Mouse (Mus musculus) limb, embryonic 15.5 days (tissue): Measurements from ENCODE around the gene Inpp5e. TPM values are rescaled to one million over a fixed set of nuclear protein-coding genes. Genes with fewer than 3 reads are reported as not detected.

Source experiments
- ATAC-seq: fragments of 200-750 bp; cut with Nextera tagmentation; 2 replicates; pipeline ENCODE4 v1.8.0; 2017; ENCODE audit warnings: low read depth, moderate TSS enrichment; ENCODE audit not compliant: insufficient number of reproducible peaks, low FRiP score, low TSS enrichment
- H3K27ac ChIP-seq: fragments of 300-500 bp; sonication (generic); 2 replicates; pipeline ENCODE4 v1.5.1; 2015; ENCODE audit warnings: moderate library complexity, mild to moderate bottlenecking, inconsistent platforms
- H3K27me3 ChIP-seq: fragments of 300-500 bp; sonication (generic); 2 replicates; pipeline ENCODE4 v1.6.1; 2015; ENCODE audit warnings: inconsistent platforms
- H3K36me3 ChIP-seq: fragments of 300-500 bp; sonication (generic); 2 replicates; pipeline ENCODE4 v1.6.1; 2015; ENCODE audit warnings: inconsistent platforms
- H3K4me1 ChIP-seq: fragments of 300-500 bp; sonication (generic); 2 replicates; pipeline ENCODE4 v1.6.1; 2015; ENCODE audit warnings: inconsistent platforms
- H3K4me2 ChIP-seq: fragments of 300-500 bp; sonication (generic); 2 replicates; pipeline ENCODE4 v1.6.1; 2015; ENCODE audit warnings: mild to moderate bottlenecking, inconsistent platforms
- H3K4me3 ChIP-seq: fragments of 300-500 bp; sonication (generic); 2 replicates; pipeline ENCODE4 v1.5.1; 2015; ENCODE audit warnings: mild to moderate bottlenecking, inconsistent platforms
- H3K9ac ChIP-seq: fragments of 300-500 bp; sonication (generic); 2 replicates; pipeline ENCODE4 v1.6.1; 2015; ENCODE audit warnings: inconsistent platforms
- H3K9me3 ChIP-seq: fragments of 300-500 bp; sonication (generic); 2 replicates; pipeline ENCODE4 v1.6.1; 2016; ENCODE audit warnings: inconsistent platforms
- WGBS: fragments of 180-500 bp; shearing (Covaris S2); methylation state at CpG from one replicate; pipeline ENCODE4 v1.1.7; 2015; 5-methylcytosine and 5-hydroxymethylcytosine counted together
- polyA plus RNA-seq: library from polyadenylated mRNA; unstranded; fragments of >200 nt; fragmentation: Nextera tagmentation; extraction: Ambion mirVana; gene quantifications from 2 replicates; pipeline ENCODE4 v1.2.1, GENCODE M21; 2015

Gene Inpp5e
- polyA plus RNA-seq, 1 experiment from 2014 or later, result 17.1 TPM

DNA sequence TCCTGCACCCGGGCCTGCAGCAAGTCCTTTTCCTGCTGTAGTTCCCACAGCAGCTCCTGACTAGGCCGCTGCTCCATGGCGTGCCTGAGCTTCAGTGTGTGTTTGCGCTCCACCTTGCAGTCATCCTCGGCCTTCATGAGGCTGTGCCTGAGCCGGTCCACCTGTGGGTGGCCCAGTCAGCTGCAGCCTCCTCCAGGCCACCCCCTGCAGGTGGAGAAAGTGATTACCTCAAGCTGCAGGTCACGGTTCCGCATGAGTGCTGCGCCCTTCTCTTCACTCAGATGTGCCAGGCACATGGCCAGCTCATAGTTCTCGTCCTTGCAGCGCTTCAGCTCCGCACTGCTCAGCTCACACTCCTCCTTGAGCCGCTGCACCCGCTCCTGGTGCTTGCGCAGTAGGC lies 51.5 kb downstream of the Inpp5e start:
- WGBS, result 55% methylated on average over 15 of the region's 15 CpGs
- ATAC-seq, result no peak
- no peaks in the 10 kb centered on the region for H3K9me3 ChIP-seq
- peaks cover 9% of the 10 kb centered on the region for H3K4me1 ChIP-seq
- peaks cover 5% of the 10 kb centered on the region; the same call in 1 of the 2 replicates for H3K36me3 ChIP-seq
- H3K9ac ChIP-seq, result no peak overlapping the region
- no peak overlapping the region for H3K4me2 ChIP-seq
- no peaks in the 10 kb centered on the region for H3K27me3 ChIP-seq
- no peak overlapping the region for H3K27ac ChIP-seq
- H3K4me3 ChIP-seq, result no peak overlapping the region

DNA sequence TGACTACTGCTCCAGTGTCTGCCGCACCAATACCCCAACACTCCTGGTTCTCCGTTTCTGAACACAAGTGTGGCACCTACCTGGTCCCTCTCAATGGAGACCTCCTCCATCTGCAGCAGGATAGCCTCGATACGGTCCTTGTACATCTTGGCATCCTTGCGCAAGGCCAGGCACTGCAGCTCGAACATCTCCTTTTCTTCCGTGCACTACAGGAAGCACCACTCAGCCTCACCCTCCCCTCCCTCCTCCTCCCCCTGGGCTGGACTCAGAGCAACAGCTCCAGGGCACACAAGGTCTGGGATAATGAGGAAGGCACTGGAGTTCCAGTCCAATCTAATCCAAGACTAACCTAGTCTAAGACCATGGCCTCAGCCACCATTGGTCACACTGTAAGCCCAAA lies 52.3 kb downstream of the Inpp5e start:
- Histone ChIP-seq H3K4me3 (no peak overlapping the region), H3K4me1 (peaks cover 12% of the 10 kb centered on the region), H3K36me3 (0 out of 2 replicates have a peak, but pooled peaks cover 3% of the 10 kb centered on the region), H3K9ac (no peak overlapping the region), H3K4me2 (no peak overlapping the region), H3K27me3 (no peaks in the 10 kb centered on the region), H3K9me3 (no peaks in the 10 kb centered on the region), H3K27ac (no peak overlapping the region)
- no peak for ATAC-seq
- 72% methylated on average over 7 of the region's 7 CpGs for WGBS

DNA sequence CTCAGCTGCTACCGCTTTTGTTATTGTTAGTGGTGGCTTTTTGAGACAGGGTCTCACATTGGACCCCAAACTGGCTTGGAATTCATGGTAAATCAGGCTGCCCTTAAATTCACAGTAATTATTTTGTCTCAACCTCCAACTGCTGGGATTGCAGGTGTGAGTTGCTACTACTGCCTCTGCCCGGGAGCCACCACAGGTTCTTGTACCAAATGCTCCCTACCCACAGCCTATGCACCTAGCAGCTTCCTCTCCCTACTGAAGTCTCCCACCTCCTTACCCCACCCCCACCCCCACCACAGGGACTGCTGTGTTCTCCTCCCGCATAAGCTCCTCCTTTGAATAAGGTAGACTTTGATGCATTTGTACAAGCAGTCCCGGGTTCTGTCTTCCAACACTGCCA lies 52.8 kb downstream of the Inpp5e start:
- H3K27me3 ChIP-seq, result no peaks in the 10 kb centered on the region
- 72% methylated on average over 4 of the region's 4 CpGs for WGBS
- H3K27ac ChIP-seq, result no peak overlapping the region
- no peak overlapping the region for H3K4me2 ChIP-seq
- H3K9me3 ChIP-seq, result no peaks in the 10 kb centered on the region
- H3K4me3 ChIP-seq, result no peak overlapping the region
- H3K36me3 ChIP-seq, result 0 out of 2 replicates have a peak, but pooled peaks cover 3% of the 10 kb centered on the region
- H3K4me1 ChIP-seq, result peaks cover 13% of the 10 kb centered on the region
- H3K9ac ChIP-seq, result no peak overlapping the region
- no peak for ATAC-seq

GRCm38 (mm10) chr2:26354401-26354800 lies 54.6 kb downstream of the Inpp5e start:
- Histone ChIP-seq H3K27ac (no peak overlapping the region), H3K9me3 (no peaks in the 10 kb centered on the region), H3K4me1 (peaks cover 25% of the 10 kb centered on the region), H3K9ac (no peak overlapping the region), H3K4me2 (no peak overlapping the region), H3K36me3 (peaks cover 11% of the 10 kb centered on the region), H3K4me3 (no peak overlapping the region), H3K27me3 (no peaks in the 10 kb centered on the region)
- ATAC-seq, result no peak
- WGBS, result 88% methylated on average over 4 of the region's 4 CpGs

GRCm38 (mm10) chr2:26353066-26353980 lies 55.7 kb downstream of the Inpp5e start:
- H3K4me3 ChIP-seq, result peak overlapping the region; percentile 85
- H3K27me3 ChIP-seq, result no peaks in the 10 kb centered on the region
- no peak overlapping the region for H3K27ac ChIP-seq
- H3K9me3 ChIP-seq, result no peaks in the 10 kb centered on the region
- H3K9ac ChIP-seq, result no peak overlapping the region
- peaks cover 22% of the 10 kb centered on the region for H3K36me3 ChIP-seq
- no peak overlapping the region for H3K4me2 ChIP-seq
- ATAC-seq, result no peak
- peaks cover 31% of the 10 kb centered on the region for H3K4me1 ChIP-seq
- 87% methylated on average over 11 of the region's 11 CpGs for WGBS

- no peaks in the 10 kb centered on the region for H3K9me3 ChIP-seq
- H3K4me1 ChIP-seq, result peaks cover 31% of the 10 kb centered on the region
- H3K4me3 ChIP-seq, result peak overlapping the region; percentile 85
- H3K27ac ChIP-seq, result peak overlapping the region; percentile 47; the same call in 1 of the 2 replicates
- ATAC-seq, result no peak
- WGBS, result 2% methylated on average over 36 of the region's 36 CpGs
- H3K27me3 ChIP-seq, result no peaks in the 10 kb centered on the region
- H3K4me2 ChIP-seq, result peak overlapping the region; percentile 98
- H3K36me3 ChIP-seq, result peaks cover 31% of the 10 kb centered on the region
- H3K9ac ChIP-seq, result peak overlapping the region; percentile 76
Measured at GRCm38 (mm10) chr2:26352291-26352910, 56.6 kb downstream of the Inpp5e start.

DNA sequence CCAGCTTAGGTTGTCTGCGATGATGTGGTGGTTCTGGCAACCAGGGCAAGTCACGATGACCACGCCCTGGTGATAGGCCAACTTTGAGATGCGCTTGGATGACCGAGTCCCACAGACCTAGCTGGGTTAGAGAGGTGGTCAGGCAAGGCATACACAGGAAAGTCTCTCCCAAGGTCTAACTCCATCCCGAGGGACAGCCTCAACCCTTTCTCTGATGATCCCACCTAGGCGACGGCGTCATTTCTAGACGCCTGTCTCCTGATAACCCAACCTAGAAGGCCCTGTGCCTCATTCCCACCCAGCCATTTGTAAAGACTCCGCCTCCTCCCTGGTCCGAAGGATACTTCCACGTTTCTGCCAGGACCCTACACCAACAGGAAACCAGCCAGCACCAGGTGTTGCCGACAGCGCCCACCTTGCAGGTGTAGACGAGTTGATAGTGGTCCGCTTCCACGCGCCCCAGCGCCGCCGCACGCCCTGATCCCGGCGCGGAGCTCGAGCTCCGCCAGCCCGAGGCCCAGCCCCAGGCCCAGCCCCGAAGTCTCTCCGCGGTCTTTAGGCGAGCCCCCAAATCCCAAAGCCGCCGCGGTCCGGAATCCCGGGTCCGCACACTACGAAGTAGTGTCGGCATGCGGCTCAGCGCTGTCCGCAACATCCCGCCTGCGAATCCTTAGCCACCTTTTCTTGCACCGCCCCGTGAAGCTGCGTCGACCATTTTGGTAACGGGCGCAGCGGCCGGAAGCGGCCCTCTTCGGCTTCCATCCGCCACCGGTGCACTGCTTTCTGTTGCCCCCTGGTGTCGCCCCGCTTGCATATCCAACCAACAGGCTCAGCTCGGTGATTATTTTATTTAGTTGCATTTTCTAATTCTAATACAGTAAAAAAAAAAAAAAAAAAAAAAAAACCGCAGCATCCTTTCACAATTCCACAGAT lies 57.4 kb downstream of the Inpp5e start, which contains the start of gene Dnlz:
Gene Dnlz (minus strand): TSS at position 753 of the 933 bp plus-strand sequence.
- H3K9ac ChIP-seq, result peak within 1 kb of the TSS; percentile 89
- H3K27ac ChIP-seq, result peak within 1 kb of the TSS; percentile 90
- peaks cover 36% of the 10 kb centered on the region for H3K4me1 ChIP-seq
- peak within 1 kb of the TSS; percentile 85 for H3K4me3 ChIP-seq
- H3K27me3 ChIP-seq, result no peaks in the 10 kb centered on the region
- H3K36me3 ChIP-seq, result peaks cover 39% of the 10 kb centered on the region
- H3K9me3 ChIP-seq, result no peaks in the 10 kb centered on the region
- H3K4me2 ChIP-seq, result peak within 1 kb of the TSS; percentile 98
- peak; percentile 73 for ATAC-seq
- WGBS, result 3% methylated on average over 62 of the region's 62 CpGs

DNA sequence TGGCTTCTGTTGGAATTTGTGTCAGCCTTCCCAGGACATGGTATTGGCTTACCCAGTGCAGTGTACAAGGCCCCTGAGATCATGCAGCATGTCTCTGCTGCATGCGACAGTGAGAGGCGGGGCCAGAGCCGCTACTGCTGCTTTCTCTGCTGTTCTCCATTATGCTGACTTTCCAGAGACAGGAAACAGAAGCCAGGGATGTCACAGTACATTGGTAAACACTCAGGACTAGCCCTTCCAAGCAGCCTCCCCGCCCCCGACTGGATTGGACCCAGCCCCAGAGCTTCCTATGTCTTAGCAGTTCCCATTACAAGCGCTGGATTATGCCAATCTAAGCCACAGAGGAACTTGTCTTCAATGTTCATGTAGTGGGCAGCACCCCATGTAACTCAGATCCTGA lies 60.8 kb downstream of the Inpp5e start:
- Histone ChIP-seq H3K9me3 (no peaks in the 10 kb centered on the region), H3K27me3 (no peaks in the 10 kb centered on the region), H3K27ac (0 out of 2 replicates have a peak overlapping the region, but pooled peaks have one; percentile 43), H3K36me3 (peaks cover 73% of the 10 kb centered on the region), H3K4me2 (no peak overlapping the region), H3K9ac (no peak overlapping the region), H3K4me3 (no peak overlapping the region), H3K4me1 (peaks cover 43% of the 10 kb centered on the region)
- no peak for ATAC-seq
- 63% methylated on average over 6 of the region's 6 CpGs for WGBS

Other genes starting within 250 kb of the Inpp5e start
- gene Lhx3, start 200.9 kb downstream of the Inpp5e start, polyA plus RNA-seq, result not detected in 2 replicates
- 18.2 and 20.7 TPM in 2 replicates for gene Qsox2, start 171.7 kb downstream of the Inpp5e start, polyA plus RNA-seq
- 0.05 and 0.06 TPM in 2 replicates for gene Ccdc187, start 114.6 kb downstream of the Inpp5e start, polyA plus RNA-seq
- 40.7 and 41.8 TPM in 2 replicates for gene Gpsm1, start 93.7 kb downstream of the Inpp5e start, polyA plus RNA-seq
- 25.4 TPM in 2 replicates for gene Dnlz, start 57.1 kb downstream of the Inpp5e start, polyA plus RNA-seq
- gene Card9, start 48.3 kb downstream of the Inpp5e start, polyA plus RNA-seq, result 0.83 and 1.1 TPM in 2 replicates
- 23.7 and 25.8 TPM in 2 replicates for gene Snapc4, start 28.6 kb downstream of the Inpp5e start, polyA plus RNA-seq
- gene Entr1, start 19.9 kb downstream of the Inpp5e start, polyA plus RNA-seq, result 111 and 121 TPM in 2 replicates
- 91.1 and 95.2 TPM in 2 replicates for gene Pmpca, start 19.9 kb downstream of the Inpp5e start, polyA plus RNA-seq
- 26.2 and 30.5 TPM in 2 replicates for gene Sec16a, start 36.0 kb upstream of the Inpp5e start, polyA plus RNA-seq
- gene Notch1, start 107.5 kb upstream of the Inpp5e start, polyA plus RNA-seq, result 23.1 and 24.3 TPM in 2 replicates
- 107 and 122 TPM in 2 replicates for gene Egfl7, start 170.8 kb upstream of the Inpp5e start, polyA plus RNA-seq
- 0.24 TPM in 1 of 2 replicates, not detected in the other for gene Gm20532, start 177.4 kb upstream of the Inpp5e start, polyA plus RNA-seq
- gene Agpat2, start 195.2 kb upstream of the Inpp5e start, polyA plus RNA-seq, result 31.5 and 36.3 TPM in 2 replicates
- 32.0 and 42.8 TPM in 2 replicates for gene Fam69b, start 219.3 kb upstream of the Inpp5e start, polyA plus RNA-seq